Mouse (Mus musculus): ENCODE measurements around the gene Tspan1. TPM values are rescaled to one million over a fixed set of nuclear protein-coding genes. Genes with fewer than 3 reads are reported as not detected.

Tspan1 gene
- polyA plus RNA-seq, 1 experiment from 2014 or later = not detected

GRCm38 (mm10) chr4:116173072-116173471, 5.7 kb upstream of the Tspan1 start, which contains the start of the genes 1700042G07Rik and Gm49337:
1700042G07Rik (plus strand) TSS chr4:116173372.
Gm49337 (plus strand) TSS chr4:116173384.
- no peak within 1 kb of the TSS for H3K4me3 ChIP-seq (ENCODE audit: low read depth, low read length)
- H3K36me3 ChIP-seq (replicated peaks; ENCODE audit: insufficient read depth, low read length) = no peaks in the 10 kb centered on the region

GRCm38 (mm10) chr4:116169353-116169672, 1.9 kb upstream of the Tspan1 start:
- no peaks in the 10 kb centered on the region for H3K36me3 ChIP-seq (replicated peaks; ENCODE audit: insufficient read depth, low read length)
- H3K4me2 ChIP-seq (ENCODE audit: low read depth, low read length) = no peak overlapping the region
- H3K9me3 ChIP-seq (ENCODE audit: low read length) = no peaks in the 10 kb centered on the region
- ATAC-seq = 0 out of 2 replicates have a peak, but pooled peaks have one; percentile 10
- H3K9ac ChIP-seq (replicated peaks) = no peak overlapping the region
- no peak overlapping the region for H3K4me3 ChIP-seq (ENCODE audit: low read depth, low read length)
- 52% methylated on average over 3 of the region's 3 CpGs for WGBS (ENCODE audit: insufficient replicate concordance)
- TF ChIP-seq EP300 (IDR thresholded peaks at IDR 0.05; ENCODE audit: low read depth) (no peak), CTCF (IDR thresholded peaks at IDR 0.05; ENCODE audit: low read depth) (no peak)
- DNase-seq = no peak
- H3K4me1 ChIP-seq (ENCODE audit: insufficient read depth) = no peaks in the 10 kb centered on the region
- no peak overlapping the region for H3K27ac ChIP-seq (ENCODE audit: low read depth)
- no peaks in the 10 kb centered on the region for H3K27me3 ChIP-seq (ENCODE audit: insufficient read depth, low read length)

More at GRCm38 (mm10) chr4:116173072-116173471, 5.7 kb upstream of the Tspan1 start, which contains the start of the genes 1700042G07Rik and Gm49337:
- Histone ChIP-seq H3K4me2 (ENCODE audit: low read depth, low read length) (no peak within 1 kb of the TSS), H3K9ac (replicated peaks) (no peak within 1 kb of the TSS), H3K9me3 (ENCODE audit: low read length) (no peaks in the 10 kb centered on the region), H3K27ac (ENCODE audit: low read depth) (no peak within 1 kb of the TSS), H3K27me3 (ENCODE audit: insufficient read depth, low read length) (0 out of 2 replicates have a peak, but pooled peaks cover 3% of the 10 kb centered on the region), H3K4me1 (ENCODE audit: insufficient read depth) (peaks cover 27% of the 10 kb centered on the region)
- ATAC-seq (no peak), DNase-seq (no peak)
- TF ChIP-seq EP300 (IDR thresholded peaks at IDR 0.05; ENCODE audit: low read depth) (no peak), CTCF (IDR thresholded peaks at IDR 0.05; ENCODE audit: low read depth) (no peak)
- 77% methylated on average over 6 of the region's 6 CpGs for WGBS (ENCODE audit: insufficient replicate concordance)

- Histone ChIP-seq H3K4me1 (ENCODE audit: insufficient read depth) (no peaks in the 10 kb centered on the region), H3K9me3 (ENCODE audit: low read length) (no peaks in the 10 kb centered on the region), H3K4me3 (ENCODE audit: low read depth, low read length) (no peak overlapping the region), H3K27ac (ENCODE audit: low read depth) (no peak overlapping the region), H3K36me3 (replicated peaks; ENCODE audit: insufficient read depth, low read length) (no peaks in the 10 kb centered on the region), H3K9ac (replicated peaks) (no peak overlapping the region), H3K27me3 (ENCODE audit: insufficient read depth, low read length) (no peaks in the 10 kb centered on the region), H3K4me2 (ENCODE audit: low read depth, low read length) (no peak overlapping the region)
- peak; percentile 53; the same call in 1 of the 2 replicates for ATAC-seq
- peak; percentile 81 for TF ChIP-seq CTCF (IDR thresholded peaks at IDR 0.05; ENCODE audit: low read depth)
- TF ChIP-seq EP300 (IDR thresholded peaks at IDR 0.05; ENCODE audit: low read depth) = no peak
- WGBS (ENCODE audit: insufficient replicate concordance) = 61% methylated on average over 8 of the region's 8 CpGs
- peak; percentile 74 for DNase-seq
Observed at GRCm38 (mm10) chr4:116168617-116169352, 1.4 kb upstream of the Tspan1 start.

GRCm38 (mm10) chr4:116165708-116166407, 1.5 kb downstream of the Tspan1 start:
- Histone ChIP-seq H3K4me1 (ENCODE audit: insufficient read depth) (no peaks in the 10 kb centered on the region), H3K9me3 (ENCODE audit: low read length) (no peaks in the 10 kb centered on the region), H3K4me2 (ENCODE audit: low read depth, low read length) (no peak overlapping the region), H3K27me3 (ENCODE audit: insufficient read depth, low read length) (no peaks in the 10 kb centered on the region), H3K9ac (replicated peaks) (no peak overlapping the region), H3K27ac (ENCODE audit: low read depth) (no peak overlapping the region), H3K4me3 (ENCODE audit: low read depth, low read length) (no peak overlapping the region), H3K36me3 (replicated peaks; ENCODE audit: insufficient read depth, low read length) (no peaks in the 10 kb centered on the region)
- 49% methylated on average over 8 of the region's 8 CpGs for WGBS (ENCODE audit: insufficient replicate concordance)
- DNase-seq (no peak), ATAC-seq (no peak)
- TF ChIP-seq EP300 (IDR thresholded peaks at IDR 0.05; ENCODE audit: low read depth) = no peak
- TF ChIP-seq CTCF (IDR thresholded peaks at IDR 0.05; ENCODE audit: low read depth) = no peak

GRCm38 (mm10) chr4:116164759-116165554, 2.4 kb downstream of the Tspan1 start:
- no peak for ATAC-seq
- 72% methylated on average over 2 of the region's 2 CpGs for WGBS (ENCODE audit: insufficient replicate concordance)
- no peak for DNase-seq

More at GRCm38 (mm10) chr4:116164759-116165554, 2.4 kb downstream of the Tspan1 start:
- H3K4me3 ChIP-seq (ENCODE audit: low read depth, low read length) = no peak overlapping the region
- H3K36me3 ChIP-seq (replicated peaks; ENCODE audit: insufficient read depth, low read length) = 0 out of 2 replicates have a peak, but pooled peaks cover 1% of the 10 kb centered on the region
- H3K27me3 ChIP-seq (ENCODE audit: insufficient read depth, low read length) = no peaks in the 10 kb centered on the region
- no peak overlapping the region for H3K4me2 ChIP-seq (ENCODE audit: low read depth, low read length)
- H3K9me3 ChIP-seq (ENCODE audit: low read length) = no peaks in the 10 kb centered on the region
- H3K27ac ChIP-seq (ENCODE audit: low read depth) = no peak overlapping the region
- no peaks in the 10 kb centered on the region for H3K4me1 ChIP-seq (ENCODE audit: insufficient read depth)
- no peak overlapping the region for H3K9ac ChIP-seq (replicated peaks)
- TF ChIP-seq EP300 (IDR thresholded peaks at IDR 0.05; ENCODE audit: low read depth) = no peak
- no peak for TF ChIP-seq CTCF (IDR thresholded peaks at IDR 0.05; ENCODE audit: low read depth)

Measured in liver, postnatal 0 days (tissue).